Mouse (Mus musculus) heart, embryonic 15.5 days (tissue): Measurements from ENCODE around the gene Cdyl2. TPM values are rescaled to one million over a fixed set of nuclear protein-coding genes. Genes with fewer than 3 reads are reported as not detected.

Source experiments
- ATAC-seq: fragments of 200-750 bp; cut with Nextera tagmentation; replicated peaks from 2 replicates; pipeline ENCODE4 v1.8.0; 2017; ENCODE audit warnings: low read depth, moderate TSS enrichment; ENCODE audit not compliant: insufficient number of reproducible peaks, insufficient read depth, low FRiP score
- H3K27ac ChIP-seq: fragments of 300-500 bp; sonication (generic); 2 replicates; pipeline ENCODE4 v1.5.1; 2015; ENCODE audit warnings: mild to moderate bottlenecking, inconsistent platforms
- H3K27me3 ChIP-seq: fragments of 300-500 bp; sonication (generic); 2 replicates; pipeline ENCODE4 v1.6.1; 2015; ENCODE audit warnings: inconsistent platforms
- H3K36me3 ChIP-seq: fragments of 300-500 bp; sonication (generic); 2 replicates; pipeline ENCODE4 v1.6.1; 2015; ENCODE audit warnings: mild to moderate bottlenecking, inconsistent platforms
- H3K4me1 ChIP-seq: fragments of 300-500 bp; sonication (generic); replicated peaks from 2 replicates; pipeline ENCODE4 v1.6.1; 2015; ENCODE audit warnings: inconsistent platforms
- H3K4me2 ChIP-seq: fragments of 300-500 bp; sonication (generic); 2 replicates; pipeline ENCODE4 v1.6.1; 2015; ENCODE audit warnings: inconsistent platforms, mild to moderate bottlenecking, moderate library complexity
- H3K4me3 ChIP-seq: fragments of 300-500 bp; sonication (generic); 2 replicates; pipeline ENCODE4 v1.5.1; 2015; ENCODE audit warnings: mild to moderate bottlenecking, inconsistent platforms
- H3K9ac ChIP-seq: fragments of 300-500 bp; sonication (generic); 2 replicates; pipeline ENCODE4 v1.6.1; 2015; ENCODE audit warnings: mild to moderate bottlenecking, inconsistent platforms
- H3K9me3 ChIP-seq: fragments of 300-500 bp; sonication (generic); replicated peaks from 2 replicates; pipeline ENCODE4 v1.6.1; 2016; ENCODE audit warnings: inconsistent platforms
- WGBS: fragments of 180-500 bp; shearing (Covaris S2); methylation state at CpG from one replicate; pipeline ENCODE4 v1.1.7; 2015; ENCODE audit warnings: mixed read lengths; 5-methylcytosine and 5-hydroxymethylcytosine counted together
- polyA plus RNA-seq: library from polyadenylated mRNA; unstranded; fragments of >200 nt; fragmentation: Nextera tagmentation; extraction: Ambion mirVana; gene quantifications from 2 replicates; pipeline ENCODE4 v1.2.1, GENCODE M21; 2015

Gene Cdyl2
- polyA plus RNA-seq, 1 experiment from 2014 or later: 4.1 TPM

- H3K9ac ChIP-seq: no peak overlapping the region
- H3K27me3 ChIP-seq: no peaks in the 10 kb centered on the region
- no peak overlapping the region for H3K4me2 ChIP-seq
- H3K4me3 ChIP-seq: no peak overlapping the region
- 55% methylated on average over 5 of the region's 5 CpGs for WGBS
- H3K36me3 ChIP-seq: no peaks in the 10 kb centered on the region
- no peaks in the 10 kb centered on the region for H3K9me3 ChIP-seq
- no peaks in the 10 kb centered on the region for H3K4me1 ChIP-seq
- no peak for ATAC-seq
- H3K27ac ChIP-seq: no peak overlapping the region
These were observed 196.0 kb downstream of the Cdyl2 start for GRCm38 (mm10) chr8:116536786-116537185.

GRCm38 (mm10) chr8:116533081-116533480 lies 199.7 kb downstream of the Cdyl2 start:
- H3K27me3 ChIP-seq: no peaks in the 10 kb centered on the region
- no peak overlapping the region for H3K4me2 ChIP-seq
- H3K9ac ChIP-seq: no peak overlapping the region
- H3K36me3 ChIP-seq: no peaks in the 10 kb centered on the region
- no peaks in the 10 kb centered on the region for H3K9me3 ChIP-seq
- no peaks in the 10 kb centered on the region for H3K4me1 ChIP-seq
- H3K27ac ChIP-seq: no peak overlapping the region
- 74% methylated on average over 6 of the region's 6 CpGs for WGBS
- ATAC-seq: no peak
- H3K4me3 ChIP-seq: no peak overlapping the region

- H3K4me1 ChIP-seq: no peaks in the 10 kb centered on the region
- H3K27me3 ChIP-seq: no peaks in the 10 kb centered on the region
- H3K9me3 ChIP-seq: no peaks in the 10 kb centered on the region
- no peak overlapping the region for H3K4me2 ChIP-seq
- H3K9ac ChIP-seq: no peak overlapping the region
- no peak for ATAC-seq
- no peaks in the 10 kb centered on the region for H3K36me3 ChIP-seq
- 70% methylated on average over 7 of the region's 7 CpGs for WGBS
- no peak overlapping the region for H3K4me3 ChIP-seq
- H3K27ac ChIP-seq: no peak overlapping the region
These were observed 204.1 kb downstream of the Cdyl2 start for GRCm38 (mm10) chr8:116528736-116529135.

- H3K4me2 ChIP-seq: no peak overlapping the region
- no peak overlapping the region for H3K4me3 ChIP-seq
- H3K36me3 ChIP-seq: no peaks in the 10 kb centered on the region
- no peaks in the 10 kb centered on the region for H3K4me1 ChIP-seq
- no peak overlapping the region for H3K9ac ChIP-seq
- peaks cover 4% of the 10 kb centered on the region; the same call in 1 of the 2 replicates for H3K27me3 ChIP-seq
- ATAC-seq: no peak
- no peaks in the 10 kb centered on the region for H3K9me3 ChIP-seq
- 85% methylated on average over 7 of the region's 7 CpGs for WGBS
- H3K27ac ChIP-seq: no peak overlapping the region
These were observed 207.9 kb downstream of the Cdyl2 start for GRCm38 (mm10) chr8:116524915-116525314.

Other genes starting within 250 kb of the Cdyl2 start
- gene Dynlrb2, start 228.0 kb downstream of the Cdyl2 start, polyA plus RNA-seq: 1.1 and 3.6 TPM in 2 replicates
- 98.4 and 142 TPM in 2 replicates for gene Cmc2, start 188.5 kb upstream of the Cdyl2 start, polyA plus RNA-seq
- gene Cenpn, start 188.7 kb upstream of the Cdyl2 start, polyA plus RNA-seq: 22.9 and 26.5 TPM in 2 replicates
- 7.9 and 10.5 TPM in 2 replicates for gene Atmin, start 210.4 kb upstream of the Cdyl2 start, polyA plus RNA-seq
- 0.58 and 0.77 TPM in 2 replicates for gene 1700030J22Rik, start 246.0 kb upstream of the Cdyl2 start, polyA plus RNA-seq